Mouse (Mus musculus) stomach, postnatal 0 days (tissue): ENCODE data around the gene Dyrk1a. TPM values are rescaled to one million over a fixed set of nuclear protein-coding genes. Genes with fewer than 3 reads are reported as not detected.

ENCODE experiments used
- ATAC-seq: fragments of 200-750 bp; cut with Nextera tagmentation; 2 replicates; pipeline ENCODE4 v1.8.0; 2017; ENCODE audit not compliant: low FRiP score, low TSS enrichment
- DNase-seq: peaks from one replicate; pipeline ENCODE4 v3.0.0-alpha.2; 2016; ENCODE audit warnings: low spot score
- H3K27ac ChIP-seq: fragments of 300-500 bp; sonication (generic); replicated peaks from 2 replicates; pipeline ENCODE4 v1.5.1; 2014; ENCODE audit warnings: mild to moderate bottlenecking, control low read depth
- H3K27me3 ChIP-seq: fragments of 300-500 bp; sonication (generic); 2 replicates; pipeline ENCODE4 v1.6.1; 2014; ENCODE audit warnings: low read length; ENCODE audit not compliant: control insufficient read depth, insufficient read depth
- H3K36me3 ChIP-seq: fragments of 300-500 bp; sonication (generic); 2 replicates; pipeline ENCODE4 v1.6.1; 2014; ENCODE audit warnings: low read length, mixed read lengths; ENCODE audit not compliant: control insufficient read depth, insufficient read depth
- H3K4me1 ChIP-seq: fragments of 300-500 bp; sonication (generic); replicated peaks from 2 replicates; pipeline ENCODE4 v1.6.1; 2014; ENCODE audit warnings: antibody characterized with exemption; ENCODE audit not compliant: control insufficient read depth, insufficient read depth
- H3K4me2 ChIP-seq: fragments of 300-500 bp; sonication (generic); replicated peaks from 2 replicates; pipeline ENCODE4 v1.6.1; 2014; ENCODE audit warnings: low read depth, mild to moderate bottlenecking, control low read depth, moderate library complexity
- H3K4me3 ChIP-seq: fragments of 300-500 bp; sonication (generic); 2 replicates; pipeline ENCODE4 v1.5.1; 2014; ENCODE audit warnings: low read depth, low read length, control low read depth
- H3K9ac ChIP-seq: fragments of 300-500 bp; sonication (generic); 2 replicates; pipeline ENCODE4 v1.6.1; 2014; ENCODE audit warnings: mild to moderate bottlenecking, low read length, control low read depth, mixed read lengths
- H3K9me3 ChIP-seq: fragments of 300-500 bp; sonication (generic); 2 replicates; pipeline ENCODE4 v1.6.1; 2016; ENCODE audit warnings: low read length; ENCODE audit not compliant: control insufficient read depth
- CTCF ChIP-seq: IDR thresholded peaks from 2 replicates; pipeline ENCODE4 v1.5.1; 2016; ENCODE audit warnings: antibody characterized with exemption, low read depth, mild to moderate bottlenecking, moderate library complexity
- EP300 ChIP-seq: optimal IDR thresholded peaks from 2 replicates; pipeline ENCODE3; 2016; ENCODE audit warnings: antibody characterized with exemption
- WGBS: fragments of 180-500 bp; shearing (Covaris S2); extraction: QIAGEN DNeasy Blood & Tissue Kit; methylation state at CpG from one replicate; pipeline ENCODE4 v1.1.7; 2014; 5-methylcytosine and 5-hydroxymethylcytosine counted together
- polyA plus RNA-seq: library from polyadenylated mRNA; unstranded; fragments of >200 nt; fragmentation: Nextera tagmentation; extraction: Ambion mirVana; gene quantifications from 2 replicates; pipeline ENCODE4 v1.2.1, GENCODE M21; 2015

Gene Dyrk1a
- polyA plus RNA-seq, 1 experiment from 2014 or later: 4.6 TPM

DNA sequence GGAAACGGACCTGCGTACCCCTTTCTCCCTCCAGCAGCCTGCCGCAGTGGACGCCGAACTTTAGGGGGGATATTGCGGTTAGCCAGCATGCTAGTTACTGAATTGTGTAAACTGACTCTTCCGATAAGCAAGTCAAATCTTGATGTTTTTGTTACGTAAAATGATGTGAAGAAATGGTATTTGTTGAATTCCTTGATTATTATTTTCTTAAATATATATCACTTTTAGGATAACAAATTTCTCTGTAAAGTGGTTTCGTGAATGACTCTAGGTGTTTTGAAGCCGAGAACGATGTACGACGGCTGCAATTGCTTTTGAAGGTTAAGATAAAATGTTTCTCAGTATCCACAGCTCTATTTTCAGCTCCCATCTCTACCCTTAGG, 42.7 kb upstream of the Dyrk1a start:
- H3K27ac ChIP-seq: peak overlapping the region; percentile 96
- 2% methylated on average over 13 of the region's 13 CpGs for WGBS
- no peak for DNase-seq
- peak overlapping the region; percentile 83 for H3K4me3 ChIP-seq
- peak overlapping the region; percentile 68 for H3K4me2 ChIP-seq
- peak overlapping the region; percentile 90 for H3K9ac ChIP-seq
- no peaks in the 10 kb centered on the region for H3K36me3 ChIP-seq
- TF ChIP-seq EP300 (no peak), CTCF (no peak)
- H3K4me1 ChIP-seq: no peaks in the 10 kb centered on the region; the same call in 1 of the 2 replicates
- H3K27me3 ChIP-seq: no peaks in the 10 kb centered on the region
- H3K9me3 ChIP-seq: no peaks in the 10 kb centered on the region
- no peak for ATAC-seq

DNA sequence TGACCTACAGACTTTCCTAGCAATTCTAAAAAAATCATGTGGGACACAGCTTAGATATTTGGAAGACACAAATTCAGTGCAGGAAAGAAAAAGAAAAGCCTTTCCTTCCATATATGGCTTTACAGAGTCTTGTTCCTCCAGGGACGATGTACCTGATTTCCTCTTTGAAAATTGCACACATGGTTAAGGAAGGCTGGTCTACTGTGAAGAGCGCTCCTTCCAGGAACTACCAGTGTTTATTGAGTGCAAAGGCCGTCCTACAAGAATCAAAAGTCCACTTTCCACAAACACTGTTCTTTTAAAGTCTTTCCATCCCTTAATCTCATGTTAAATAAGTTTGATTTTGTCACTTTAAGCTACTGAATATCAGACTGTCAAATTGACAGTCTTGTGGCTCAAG, 42.3 kb upstream of the Dyrk1a start:
- Histone ChIP-seq H3K4me2 (peak overlapping the region; percentile 68), H3K27ac (peak overlapping the region; percentile 96), H3K27me3 (no peaks in the 10 kb centered on the region), H3K9me3 (no peaks in the 10 kb centered on the region), H3K36me3 (no peaks in the 10 kb centered on the region), H3K9ac (peak overlapping the region; percentile 90), H3K4me1 (no peaks in the 10 kb centered on the region; the same call in 1 of the 2 replicates), H3K4me3 (peak overlapping the region; percentile 83)
- DNase-seq (no peak), ATAC-seq (no peak; the same call in 1 of the 2 replicates)
- WGBS: 21% methylated on average over 3 of the region's 3 CpGs
- no peak for TF ChIP-seq CTCF

DNA sequence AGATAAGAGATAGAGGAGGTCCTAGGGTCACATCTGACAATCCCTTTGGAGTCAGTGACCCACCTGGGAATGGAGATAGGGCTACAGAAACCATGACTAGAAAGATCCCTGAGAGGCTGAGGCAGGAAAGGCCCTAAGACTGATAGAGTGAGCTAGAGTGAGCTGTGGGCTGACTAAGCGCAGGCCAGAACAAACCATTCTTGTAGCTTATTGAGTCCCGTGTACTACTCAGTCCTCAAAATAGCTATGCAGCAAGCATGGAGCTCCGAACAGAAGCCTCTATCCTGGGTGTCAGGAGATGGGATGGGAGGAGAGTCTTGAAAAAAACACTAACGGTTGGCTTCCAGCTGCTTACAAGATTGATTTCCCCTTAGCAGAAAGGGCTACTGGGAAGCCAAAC, 38.5 kb upstream of the Dyrk1a start:
- no peaks in the 10 kb centered on the region for H3K27me3 ChIP-seq
- H3K4me1 ChIP-seq: no peaks in the 10 kb centered on the region; the same call in 1 of the 2 replicates
- H3K9me3 ChIP-seq: no peaks in the 10 kb centered on the region
- ATAC-seq (no peak), DNase-seq (no peak)
- H3K27ac ChIP-seq: no peak overlapping the region
- H3K4me2 ChIP-seq: no peak overlapping the region
- TF ChIP-seq EP300 (no peak), CTCF (no peak)
- H3K9ac ChIP-seq: no peak overlapping the region
- 80% methylated on average over 4 of the region's 4 CpGs for WGBS
- no peaks in the 10 kb centered on the region for H3K36me3 ChIP-seq
- no peak overlapping the region for H3K4me3 ChIP-seq

DNA sequence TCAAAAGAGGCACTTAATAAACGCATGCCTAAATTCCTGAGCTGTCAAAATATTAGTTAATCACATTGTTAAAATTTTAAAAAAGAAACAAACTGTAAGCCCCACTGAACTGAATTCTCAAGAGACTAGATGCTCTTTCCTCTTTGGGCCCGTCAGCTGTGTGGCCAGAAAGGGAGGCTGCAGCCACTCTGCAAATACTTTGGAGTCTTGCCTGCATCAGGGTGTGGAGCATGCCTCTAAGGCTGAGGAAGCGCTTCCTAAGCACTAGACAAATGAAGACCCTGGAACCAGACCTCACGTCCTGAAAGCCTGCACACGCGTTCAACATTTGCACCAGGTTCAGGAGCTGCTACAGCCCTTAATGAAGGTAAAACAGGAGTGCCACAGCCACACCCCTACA, 36.1 kb upstream of the Dyrk1a start:
- no peak for TF ChIP-seq CTCF
- TF ChIP-seq EP300: no peak
- H3K4me2 ChIP-seq: no peak overlapping the region
- H3K4me1 ChIP-seq: peaks cover 3% of the 10 kb centered on the region; the same call in 1 of the 2 replicates
- ATAC-seq (no peak), DNase-seq (no peak)
- no peaks in the 10 kb centered on the region for H3K36me3 ChIP-seq
- H3K4me3 ChIP-seq: no peak overlapping the region
- no peaks in the 10 kb centered on the region for H3K9me3 ChIP-seq
- 45% methylated on average over 6 of the region's 6 CpGs for WGBS
- H3K9ac ChIP-seq: no peak overlapping the region
- no peak overlapping the region for H3K27ac ChIP-seq
- no peaks in the 10 kb centered on the region for H3K27me3 ChIP-seq

DNA sequence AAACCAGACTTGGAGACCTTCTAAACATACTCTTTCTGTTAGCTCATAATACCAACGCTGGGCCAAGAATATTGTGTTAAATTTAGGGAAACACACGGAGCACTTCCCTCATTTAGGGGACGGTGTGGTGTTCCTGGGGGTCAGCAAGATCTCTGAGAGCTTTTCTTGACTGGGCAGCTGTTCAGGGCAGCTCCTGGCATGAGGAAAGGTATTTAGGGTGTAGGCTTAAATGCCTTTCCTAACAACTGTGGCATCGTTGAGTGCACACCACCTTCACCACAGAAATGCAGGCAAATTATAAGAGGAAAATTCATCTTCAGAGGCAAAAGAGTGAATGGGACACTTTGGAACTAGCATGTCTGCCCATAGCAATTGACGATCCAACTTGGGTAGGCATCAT, 34.1 kb upstream of the Dyrk1a start:
- Histone ChIP-seq H3K9ac (no peak overlapping the region), H3K27me3 (no peaks in the 10 kb centered on the region), H3K4me1 (peaks cover 3% of the 10 kb centered on the region; the same call in 1 of the 2 replicates), H3K4me3 (no peak overlapping the region), H3K4me2 (no peak overlapping the region), H3K9me3 (no peaks in the 10 kb centered on the region), H3K27ac (no peak overlapping the region), H3K36me3 (no peaks in the 10 kb centered on the region)
- ATAC-seq: no peak
- TF ChIP-seq CTCF: no peak
- no peak for TF ChIP-seq EP300
- no peak for DNase-seq
- 81% methylated on average over 5 of the region's 5 CpGs for WGBS

DNA sequence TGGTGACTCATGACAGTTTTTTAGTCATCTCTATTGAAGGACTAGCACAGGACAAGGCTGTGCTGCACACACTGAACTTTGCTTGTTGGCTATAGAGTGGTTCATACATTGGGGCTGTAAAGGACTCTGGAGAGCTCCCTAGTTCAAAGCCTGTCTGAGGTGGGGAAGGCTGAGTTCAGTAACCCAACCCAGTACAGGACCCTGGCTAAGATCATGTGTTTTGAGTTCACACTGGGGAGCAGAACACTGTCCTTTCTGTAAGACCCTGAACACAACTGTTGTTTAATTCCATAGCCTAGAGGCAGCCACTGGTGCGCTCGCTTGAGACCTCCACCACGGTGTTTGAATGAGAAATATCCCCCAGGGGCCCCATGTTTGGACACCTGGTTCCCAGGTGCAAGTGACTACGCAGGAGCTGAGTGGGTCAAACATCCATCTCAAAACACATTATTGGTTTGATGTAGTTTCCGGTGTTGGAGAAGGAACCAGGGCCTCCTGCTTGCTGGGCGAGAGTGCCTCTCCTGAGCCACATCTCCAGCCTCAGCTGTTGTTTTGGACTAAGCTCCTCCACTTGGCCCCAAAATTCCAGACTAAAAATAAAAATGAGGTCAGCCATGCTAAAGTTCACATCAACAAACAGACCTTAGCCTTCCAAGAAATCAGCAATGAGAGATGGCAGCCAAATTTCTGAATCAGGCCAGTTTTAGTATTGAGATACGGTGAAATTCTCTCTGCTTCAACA, 33.2 kb upstream of the Dyrk1a start:
- 63% methylated on average over 7 of the region's 7 CpGs for WGBS
- Histone ChIP-seq H3K27ac (peak overlapping the region; percentile 53), H3K4me1 (peaks cover 3% of the 10 kb centered on the region; the same call in 1 of the 2 replicates), H3K36me3 (no peaks in the 10 kb centered on the region), H3K4me3 (no peak overlapping the region), H3K4me2 (no peak overlapping the region), H3K9ac (no peak overlapping the region), H3K27me3 (no peaks in the 10 kb centered on the region), H3K9me3 (no peaks in the 10 kb centered on the region)
- no peak for TF ChIP-seq EP300
- TF ChIP-seq CTCF: no peak
- DNase-seq (no peak), ATAC-seq (peak; percentile 47; the same call in 1 of the 2 replicates)
